Mouse (Mus musculus) G1E (cell line): Measurements from ENCODE around the gene Il17rc.

Experiments
- CTCF ChIP-seq: IDR thresholded peaks from 2 replicates; pipeline ENCODE4 v1.5.1; 2012; ENCODE audit warnings: low read depth, low read length, inconsistent platforms, mixed read lengths
- GATA1 ChIP-seq: IDR thresholded peaks from 2 replicates; pipeline ENCODE4 v1.6.1; 2012; ENCODE audit warnings: borderline replicate concordance, low read length, inconsistent platforms, mixed read lengths

DNA sequence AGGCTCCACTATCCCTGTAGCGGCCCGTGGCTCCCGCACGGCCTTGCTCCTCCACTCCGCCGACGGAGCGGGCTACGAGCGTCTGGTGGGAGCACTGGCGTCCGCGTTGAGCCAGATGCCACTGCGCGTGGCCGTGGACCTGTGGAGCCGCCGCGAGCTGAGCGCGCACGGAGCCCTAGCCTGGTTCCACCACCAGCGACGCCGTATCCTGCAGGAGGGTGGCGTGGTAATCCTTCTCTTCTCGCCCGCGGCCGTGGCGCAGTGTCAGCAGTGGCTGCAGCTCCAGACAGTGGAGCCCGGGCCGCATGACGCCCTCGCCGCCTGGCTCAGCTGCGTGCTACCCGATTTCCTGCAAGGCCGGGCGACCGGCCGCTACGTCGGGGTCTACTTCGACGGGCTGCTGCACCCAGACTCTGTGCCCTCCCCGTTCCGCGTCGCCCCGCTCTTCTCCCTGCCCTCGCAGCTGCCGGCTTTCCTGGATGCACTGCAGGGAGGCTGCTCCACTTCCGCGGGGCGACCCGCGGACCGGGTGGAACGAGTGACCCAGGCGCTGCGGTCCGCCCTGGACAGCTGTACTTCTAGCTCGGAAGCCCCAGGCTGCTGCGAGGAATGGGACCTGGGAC is 11.4 kb downstream of the Il17rc start:
- no peak for TF ChIP-seq CTCF
- TF ChIP-seq GATA1: no peak
